Mouse (Mus musculus): ENCODE data around the gene Rasal2.

Gene Rasal2

DNA sequence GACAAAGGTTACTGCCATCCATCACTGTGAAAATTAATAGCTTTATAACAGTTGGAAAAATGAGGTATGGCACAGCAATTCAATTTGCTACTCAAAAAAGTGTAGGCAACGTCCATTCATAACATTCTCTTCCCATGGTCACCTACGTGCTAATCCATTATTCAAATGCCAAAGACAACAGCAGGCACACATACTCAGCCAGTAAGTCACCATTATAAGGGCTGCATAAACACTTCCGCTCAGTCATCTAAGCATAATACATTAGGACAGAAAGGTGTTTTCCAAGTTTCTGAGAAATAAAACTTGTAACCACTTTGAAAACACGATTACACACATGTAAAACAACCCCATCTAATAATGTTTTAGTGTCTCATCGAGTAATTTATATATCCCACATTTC, 44.1 kb downstream of the Rasal2 start:
- H3K4me3 ChIP-seq (replicated peaks; ENCODE audit: low read length): no peak overlapping the region
- no peaks in the 10 kb centered on the region for H3K27me3 ChIP-seq (ENCODE audit: insufficient read depth, low read length)
- peaks cover 7% of the 10 kb centered on the region; the same call in 1 of the 2 replicates for H3K4me1 ChIP-seq (replicated peaks; ENCODE audit: low read depth, low read length)
- no peak for TF ChIP-seq NANOG (IDR thresholded peaks at IDR 0.05; ENCODE audit: borderline replicate concordance, low read length)
- no peak for TF ChIP-seq POU5F1 (IDR thresholded peaks at IDR 0.05; ENCODE audit: borderline replicate concordance, low read length)
- TF ChIP-seq CTCF (conservative IDR thresholded peaks at IDR 0.05; ENCODE audit: low read length): no peak
- no peaks in the 10 kb centered on the region for H3K36me3 ChIP-seq (ENCODE audit: insufficient read depth, low read length)
- no peaks in the 10 kb centered on the region for H3K9me3 ChIP-seq (ENCODE audit: low read length)

DNA sequence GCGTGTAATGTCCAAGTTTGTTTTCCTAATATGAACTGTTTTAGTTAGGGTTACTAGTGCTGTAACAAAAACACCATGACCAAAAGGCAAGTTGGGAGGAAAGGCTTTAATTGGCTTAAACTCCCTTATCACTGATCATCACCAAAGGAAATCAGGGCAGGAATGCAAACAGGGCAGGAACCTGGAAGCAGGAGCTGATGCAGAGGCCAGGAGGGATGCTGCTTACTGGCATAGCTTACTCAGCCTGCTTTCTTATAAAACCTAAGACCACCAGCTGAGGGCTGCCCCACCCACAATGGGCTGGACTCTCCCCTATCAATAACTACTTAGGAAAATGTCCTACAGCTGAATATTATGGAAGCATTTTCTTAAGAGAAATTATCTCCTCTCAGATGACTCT, 65.7 kb downstream of the Rasal2 start:
- no peak for TF ChIP-seq NANOG (IDR thresholded peaks at IDR 0.05; ENCODE audit: borderline replicate concordance, low read length)
- TF ChIP-seq CTCF (conservative IDR thresholded peaks at IDR 0.05; ENCODE audit: low read length): no peak
- TF ChIP-seq POU5F1 (IDR thresholded peaks at IDR 0.05; ENCODE audit: borderline replicate concordance, low read length): no peak
- Histone ChIP-seq H3K4me1 (replicated peaks; ENCODE audit: low read depth, low read length) (no peaks in the 10 kb centered on the region), H3K4me3 (replicated peaks; ENCODE audit: low read length) (no peak overlapping the region), H3K36me3 (ENCODE audit: insufficient read depth, low read length) (no peaks in the 10 kb centered on the region), H3K9me3 (ENCODE audit: low read length) (no peaks in the 10 kb centered on the region), H3K27me3 (ENCODE audit: insufficient read depth, low read length) (no peaks in the 10 kb centered on the region)

DNA sequence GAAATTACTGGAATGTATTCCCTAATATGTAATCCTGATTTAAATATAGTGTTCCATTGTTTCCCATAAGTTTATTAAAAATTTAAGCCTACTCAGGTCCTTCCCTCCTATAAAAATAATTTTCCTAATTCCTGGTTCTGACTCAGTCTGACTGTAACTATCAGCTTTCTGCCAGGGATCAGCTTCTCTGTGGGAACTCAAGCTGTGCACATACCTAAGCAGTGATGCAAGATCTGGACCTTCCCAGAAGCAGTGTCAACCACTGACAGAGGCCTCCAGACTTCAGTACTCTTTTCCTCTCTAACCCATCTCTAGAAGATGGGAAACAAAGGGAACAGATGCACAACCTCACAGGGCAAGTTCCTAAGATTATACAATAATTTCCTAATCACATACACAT, 68.9 kb downstream of the Rasal2 start:
- no peaks in the 10 kb centered on the region for H3K4me1 ChIP-seq (replicated peaks; ENCODE audit: low read depth, low read length)
- H3K9me3 ChIP-seq (ENCODE audit: low read length): no peaks in the 10 kb centered on the region
- no peak overlapping the region for H3K4me3 ChIP-seq (replicated peaks; ENCODE audit: low read length)
- H3K27me3 ChIP-seq (ENCODE audit: insufficient read depth, low read length): no peaks in the 10 kb centered on the region
- no peaks in the 10 kb centered on the region for H3K36me3 ChIP-seq (ENCODE audit: insufficient read depth, low read length)
- no peak for TF ChIP-seq POU5F1 (IDR thresholded peaks at IDR 0.05; ENCODE audit: borderline replicate concordance, low read length)
- TF ChIP-seq CTCF (conservative IDR thresholded peaks at IDR 0.05; ENCODE audit: low read length): no peak
- no peak for TF ChIP-seq NANOG (IDR thresholded peaks at IDR 0.05; ENCODE audit: borderline replicate concordance, low read length)

DNA sequence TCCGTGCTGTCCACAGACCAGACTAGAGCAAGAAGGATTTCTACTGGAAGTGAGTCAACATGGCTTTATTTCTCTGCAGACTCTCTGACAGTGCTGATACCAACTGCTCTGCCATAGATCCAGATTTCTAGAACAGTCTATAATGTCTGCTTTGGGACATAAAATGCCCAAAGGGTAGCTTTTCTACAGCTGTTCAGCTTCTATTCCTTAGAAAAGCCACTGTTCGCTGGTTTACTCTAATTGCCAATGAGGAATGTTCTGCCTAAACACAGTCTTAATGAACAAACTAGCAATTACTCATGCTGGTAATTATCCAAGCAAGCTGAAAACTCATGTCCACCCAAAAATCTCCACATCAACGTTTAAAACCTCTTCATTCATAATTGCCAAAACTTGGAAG, 77.6 kb downstream of the Rasal2 start:
- no peak overlapping the region for H3K4me3 ChIP-seq (replicated peaks; ENCODE audit: low read length)
- TF ChIP-seq NANOG (IDR thresholded peaks at IDR 0.05; ENCODE audit: borderline replicate concordance, low read length): no peak
- no peaks in the 10 kb centered on the region for H3K27me3 ChIP-seq (ENCODE audit: insufficient read depth, low read length)

DNA sequence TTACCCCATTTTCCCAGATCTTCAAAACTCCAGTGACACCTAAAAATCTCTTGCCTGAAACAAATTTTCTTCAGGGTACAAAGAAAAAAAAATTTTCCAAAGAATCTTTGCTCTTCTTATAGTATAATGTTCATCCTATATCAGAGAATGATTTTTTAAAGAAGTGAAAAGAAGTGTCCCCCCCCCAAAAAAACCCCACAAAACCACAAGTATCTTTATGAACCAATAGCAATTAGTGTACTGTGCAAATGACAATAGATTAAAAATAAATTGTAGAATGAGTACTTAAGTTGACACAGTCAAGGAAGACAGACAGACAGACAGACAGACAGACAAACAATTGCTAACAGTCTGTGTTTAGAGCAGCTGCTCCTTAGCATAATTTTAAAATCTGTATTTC, 84.3 kb downstream of the Rasal2 start:
- Histone ChIP-seq H3K36me3 (ENCODE audit: insufficient read depth, low read length) (no peaks in the 10 kb centered on the region), H3K4me1 (replicated peaks; ENCODE audit: low read depth, low read length) (no peaks in the 10 kb centered on the region), H3K9me3 (ENCODE audit: low read length) (no peaks in the 10 kb centered on the region), H3K27me3 (ENCODE audit: insufficient read depth, low read length) (no peaks in the 10 kb centered on the region), H3K4me3 (replicated peaks; ENCODE audit: low read length) (no peak overlapping the region)
- no peak for TF ChIP-seq CTCF (conservative IDR thresholded peaks at IDR 0.05; ENCODE audit: low read length)
- no peak for TF ChIP-seq POU5F1 (IDR thresholded peaks at IDR 0.05; ENCODE audit: borderline replicate concordance, low read length)
- TF ChIP-seq NANOG (IDR thresholded peaks at IDR 0.05; ENCODE audit: borderline replicate concordance, low read length): no peak

More for the DNA sequence above, 77.6 kb downstream of the Rasal2 start:
- Histone ChIP-seq H3K36me3 (ENCODE audit: insufficient read depth, low read length) (no peaks in the 10 kb centered on the region), H3K4me1 (replicated peaks; ENCODE audit: low read depth, low read length) (no peaks in the 10 kb centered on the region), H3K9me3 (ENCODE audit: low read length) (no peaks in the 10 kb centered on the region)

DNA sequence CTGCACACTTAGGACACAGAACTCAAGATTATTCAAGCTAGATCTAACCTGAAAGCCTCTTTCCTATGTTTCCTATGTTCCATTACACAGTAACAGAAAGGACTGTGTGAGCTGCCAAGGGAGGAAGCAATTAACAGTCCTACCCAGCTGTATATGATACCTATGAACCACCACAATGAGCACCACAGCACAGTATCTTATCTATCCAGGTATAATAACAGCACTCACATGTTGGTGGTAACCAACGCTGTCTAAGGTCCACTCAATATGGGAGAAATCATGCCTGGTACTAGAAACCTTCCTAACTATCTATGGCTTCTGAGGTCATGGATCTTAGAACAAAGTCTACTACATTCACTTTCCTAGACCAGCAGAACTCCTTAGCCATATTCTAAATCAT, 89.3 kb downstream of the Rasal2 start:
- no peak overlapping the region for H3K4me3 ChIP-seq (replicated peaks; ENCODE audit: low read length)
- no peaks in the 10 kb centered on the region for H3K9me3 ChIP-seq (ENCODE audit: low read length)
- H3K36me3 ChIP-seq (ENCODE audit: insufficient read depth, low read length): no peaks in the 10 kb centered on the region
- H3K4me1 ChIP-seq (replicated peaks; ENCODE audit: low read depth, low read length): no peaks in the 10 kb centered on the region
- TF ChIP-seq NANOG (IDR thresholded peaks at IDR 0.05; ENCODE audit: borderline replicate concordance, low read length): no peak
- no peak for TF ChIP-seq CTCF (conservative IDR thresholded peaks at IDR 0.05; ENCODE audit: low read length)
- no peak for TF ChIP-seq POU5F1 (IDR thresholded peaks at IDR 0.05; ENCODE audit: borderline replicate concordance, low read length)
- H3K27me3 ChIP-seq (ENCODE audit: insufficient read depth, low read length): no peaks in the 10 kb centered on the region

DNA sequence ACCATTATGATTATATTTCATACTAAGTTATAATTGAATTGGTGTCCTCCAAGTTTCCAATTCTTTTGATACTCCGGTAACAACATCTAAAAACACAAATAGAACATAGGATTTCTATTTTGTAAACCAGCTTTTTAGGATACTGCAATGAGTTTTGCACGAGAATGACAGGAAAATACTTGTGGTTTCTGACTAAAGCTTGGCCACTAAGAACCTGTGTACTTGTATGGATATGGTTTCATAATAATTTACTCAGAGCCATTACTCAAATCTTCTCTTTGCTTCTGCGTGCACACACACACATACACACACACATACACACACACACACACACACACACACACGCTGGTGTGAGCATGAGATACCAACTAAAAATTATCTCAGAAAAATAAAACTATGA, 93.5 kb downstream of the Rasal2 start:
- H3K9me3 ChIP-seq (ENCODE audit: low read length): no peaks in the 10 kb centered on the region
- TF ChIP-seq NANOG (IDR thresholded peaks at IDR 0.05; ENCODE audit: borderline replicate concordance, low read length) (no peak), POU5F1 (IDR thresholded peaks at IDR 0.05; ENCODE audit: borderline replicate concordance, low read length) (no peak), CTCF (conservative IDR thresholded peaks at IDR 0.05; ENCODE audit: low read length) (no peak)
- no peaks in the 10 kb centered on the region for H3K4me1 ChIP-seq (replicated peaks; ENCODE audit: low read depth, low read length)
- no peaks in the 10 kb centered on the region for H3K27me3 ChIP-seq (ENCODE audit: insufficient read depth, low read length)
- H3K36me3 ChIP-seq (ENCODE audit: insufficient read depth, low read length): no peaks in the 10 kb centered on the region
- no peak overlapping the region for H3K4me3 ChIP-seq (replicated peaks; ENCODE audit: low read length)

DNA sequence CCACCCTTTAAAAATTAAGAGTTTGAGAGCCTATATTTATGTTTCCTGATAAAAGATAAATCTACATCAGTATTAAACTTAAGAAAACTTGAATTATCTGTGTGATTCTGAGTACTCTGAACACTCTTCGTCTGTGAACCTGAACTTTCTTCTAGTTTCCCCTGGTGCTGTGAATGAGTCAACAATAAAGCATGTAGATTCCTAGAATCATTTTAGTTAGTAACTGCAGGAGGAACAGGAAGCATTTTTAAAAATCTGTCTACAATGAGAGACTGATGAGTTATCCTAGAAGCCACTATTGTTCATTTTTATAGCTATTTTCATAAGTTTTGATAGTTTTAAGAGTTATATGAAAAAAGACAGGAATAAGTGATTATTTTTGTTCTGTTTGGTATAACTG, 111.1 kb downstream of the Rasal2 start:
- Histone ChIP-seq H3K9me3 (ENCODE audit: low read length) (no peaks in the 10 kb centered on the region), H3K36me3 (ENCODE audit: insufficient read depth, low read length) (0 out of 2 replicates have a peak, but pooled peaks cover 5% of the 10 kb centered on the region)

DNA sequence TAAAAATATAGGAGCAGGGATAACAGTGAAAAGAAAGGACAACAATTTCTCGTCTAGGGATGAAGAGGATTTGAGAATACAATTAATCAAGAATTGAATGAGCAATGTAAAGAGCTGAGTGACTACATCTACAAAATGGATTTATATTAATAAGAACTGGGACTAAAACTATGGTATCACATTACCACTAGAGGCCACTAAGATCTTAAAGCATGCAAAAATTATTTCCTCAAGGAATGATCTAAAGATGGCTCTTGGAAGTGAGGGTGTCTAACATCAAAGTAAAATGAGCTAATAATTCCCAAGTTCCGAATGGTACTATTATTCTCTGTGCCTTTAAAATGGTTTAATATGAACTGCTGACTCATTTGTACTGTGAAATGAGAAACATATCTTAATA, 112.8 kb downstream of the Rasal2 start:
- H3K4me3 ChIP-seq (replicated peaks; ENCODE audit: low read length): no peak overlapping the region
- no peaks in the 10 kb centered on the region for H3K4me1 ChIP-seq (replicated peaks; ENCODE audit: low read depth, low read length)
- no peaks in the 10 kb centered on the region for H3K9me3 ChIP-seq (ENCODE audit: low read length)
- TF ChIP-seq POU5F1 (IDR thresholded peaks at IDR 0.05; ENCODE audit: borderline replicate concordance, low read length): no peak
- no peak for TF ChIP-seq CTCF (conservative IDR thresholded peaks at IDR 0.05; ENCODE audit: low read length)
- TF ChIP-seq NANOG (IDR thresholded peaks at IDR 0.05; ENCODE audit: borderline replicate concordance, low read length): no peak
- no peaks in the 10 kb centered on the region for H3K27me3 ChIP-seq (ENCODE audit: insufficient read depth, low read length)
- H3K36me3 ChIP-seq (ENCODE audit: insufficient read depth, low read length): 0 out of 2 replicates have a peak, but pooled peaks cover 5% of the 10 kb centered on the region

More for the DNA sequence above, 111.1 kb downstream of the Rasal2 start:
- Histone ChIP-seq H3K4me3 (replicated peaks; ENCODE audit: low read length) (no peak overlapping the region), H3K27me3 (ENCODE audit: insufficient read depth, low read length) (no peaks in the 10 kb centered on the region), H3K4me1 (replicated peaks; ENCODE audit: low read depth, low read length) (no peaks in the 10 kb centered on the region)
- TF ChIP-seq NANOG (IDR thresholded peaks at IDR 0.05; ENCODE audit: borderline replicate concordance, low read length): no peak
- TF ChIP-seq CTCF (conservative IDR thresholded peaks at IDR 0.05; ENCODE audit: low read length): no peak
- TF ChIP-seq POU5F1 (IDR thresholded peaks at IDR 0.05; ENCODE audit: borderline replicate concordance, low read length): no peak

All from E14TG2a.4 (cell line).